Mouse (Mus musculus) left cerebral cortex, postnatal 14 days (tissue): ENCODE data around the gene L3hypdh. TPM values are rescaled to one million over a fixed set of nuclear protein-coding genes. Genes with fewer than 3 reads are reported as not detected.

Experiments
- microRNA-seq, 2 experiments: library from miRNA; unstranded; fragments of <30 nt; microRNA quantifications; one replicate each; pipeline ENCODE4 v1.2.0; 2022
- total RNA-seq, 2 experiments: library from RNA; stranded (reverse); gene quantifications; 2 replicates each; pipeline ENCODE4 v1.2.3; 2021

L3hypdh gene
- total RNA-seq, 2 experiments from 2014 or later = 2.9 to 5.1 TPM

Small RNA genes within 50 kb of the gene (microRNA-seq; reads per million reads assigned to microRNA genes)
- gene Gm24466 = 0 reads per million in 2 experiments

Other genes with a start within 250 kb of the L3hypdh start
- gene Gpr135, start 14.3 kb downstream of the L3hypdh start, total RNA-seq = 10 to 100 TPM; 13.7 to 13.8 TPM
- gene Jkamp, start 150 bp upstream of the L3hypdh start, total RNA-seq = 10 to 100 TPM; 51.0 to 54.0 TPM
- not detected for gene Ccdc175, start 99.6 kb upstream of the L3hypdh start, total RNA-seq